Mouse (Mus musculus): ENCODE measurements around the gene Tbc1d8. TPM values are rescaled to one million over a fixed set of nuclear protein-coding genes. Genes with fewer than 3 reads are reported as not detected.

Tbc1d8 gene
- 7.8 and 8.4 TPM in 2 replicates for polyA plus RNA-seq (2016; fragmentation: Nextera tagmentation; extraction: Ambion mirVana)

DNA sequence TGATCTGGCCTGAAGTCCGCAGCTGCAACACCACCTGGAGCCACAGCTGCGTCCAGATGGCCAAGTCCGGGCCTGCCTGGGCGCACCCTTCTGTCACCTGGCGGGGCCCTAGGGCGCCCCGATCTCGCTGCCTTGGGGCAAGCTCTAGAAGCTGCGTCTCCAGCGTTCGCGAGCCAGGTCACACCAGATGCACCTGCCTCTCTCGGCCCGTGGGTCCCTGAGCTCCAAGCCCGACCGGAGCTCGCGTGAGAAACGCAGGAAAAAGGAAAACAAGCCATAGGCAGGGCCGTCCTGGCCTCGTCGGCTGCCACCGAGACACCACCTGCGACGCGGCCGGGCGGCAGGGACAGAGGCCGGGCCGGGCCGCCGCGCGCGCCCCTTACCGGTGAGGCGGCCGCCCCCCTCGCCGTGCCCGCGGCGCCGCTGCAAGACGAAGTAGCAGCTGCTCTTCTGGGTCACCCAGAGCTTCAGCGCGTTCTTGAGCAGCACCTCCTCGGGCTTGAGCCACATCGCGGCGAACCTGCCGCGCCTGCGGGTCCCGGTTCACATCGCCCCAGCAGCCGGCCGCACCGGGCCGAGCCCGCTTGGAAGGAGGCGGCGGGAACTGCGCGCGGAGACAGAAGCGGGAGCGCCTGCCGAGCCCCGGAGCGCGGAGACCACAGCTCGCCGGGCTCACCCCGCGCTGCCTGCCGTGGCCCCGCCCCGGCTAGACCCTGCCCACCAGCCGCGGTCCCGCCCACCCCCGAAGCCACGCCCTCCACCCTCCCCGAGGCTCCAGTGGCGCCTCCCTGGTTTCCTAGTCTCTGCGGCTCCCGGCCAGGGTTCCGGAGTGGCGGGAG lies at the start of gene Tbc1d8:
Gene Tbc1d8, minus strand, starts transcription at position 699 of the 839 bp plus-strand sequence.
- H3K36me3 ChIP-seq, result no peaks in the 10 kb centered on the region
- ATAC-seq (ENCODE audit: low FRiP score, low read depth), result peak; percentile 96
- H3K4me2 ChIP-seq (replicated peaks), result peak within 1 kb of the TSS; percentile 96
- peaks cover 23% of the 10 kb centered on the region for H3K27me3 ChIP-seq
- peaks cover 24% of the 10 kb centered on the region for H3K4me1 ChIP-seq
- H3K9me3 ChIP-seq, result no peaks in the 10 kb centered on the region
- H3K27ac ChIP-seq (replicated peaks), result peak within 1 kb of the TSS; percentile 66
- H3K9ac ChIP-seq (replicated peaks), result peak within 1 kb of the TSS; percentile 63
- H3K4me3 ChIP-seq, result peak within 1 kb of the TSS; percentile 55
- WGBS, result under 1% methylated on average over 88 of the region's 90 CpGs

DNA sequence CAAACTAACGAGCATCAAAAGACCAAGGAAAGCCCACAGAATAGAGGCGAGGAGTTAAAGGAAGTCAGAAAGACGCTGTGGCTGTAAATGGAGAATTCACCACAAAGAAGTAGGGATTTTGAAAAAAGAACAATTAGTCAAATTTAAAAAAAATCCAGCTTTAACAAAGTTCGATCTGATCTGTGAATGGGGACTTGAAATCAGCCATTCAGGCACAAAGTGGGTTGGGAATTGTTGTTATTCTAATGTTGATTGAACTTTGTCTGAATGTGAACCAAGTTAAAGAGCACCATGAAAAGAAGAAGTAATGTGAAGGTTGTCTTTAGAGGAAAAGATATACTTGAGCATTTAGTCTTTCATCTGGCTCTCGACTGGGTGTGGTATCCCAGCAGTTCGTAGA lies 49.8 kb upstream of the Tbc1d8 start:
- WGBS, result 60% methylated on average over 6 of the region's 6 CpGs
- H3K27me3 ChIP-seq, result no peaks in the 10 kb centered on the region
- no peak overlapping the region for H3K4me3 ChIP-seq
- no peaks in the 10 kb centered on the region for H3K9me3 ChIP-seq
- H3K9ac ChIP-seq (replicated peaks), result no peak overlapping the region
- H3K36me3 ChIP-seq, result no peaks in the 10 kb centered on the region
- ATAC-seq (ENCODE audit: low FRiP score, low read depth), result no peak
- no peak overlapping the region for H3K4me2 ChIP-seq (replicated peaks)
- H3K4me1 ChIP-seq, result no peaks in the 10 kb centered on the region
- H3K27ac ChIP-seq (replicated peaks), result no peak overlapping the region

DNA sequence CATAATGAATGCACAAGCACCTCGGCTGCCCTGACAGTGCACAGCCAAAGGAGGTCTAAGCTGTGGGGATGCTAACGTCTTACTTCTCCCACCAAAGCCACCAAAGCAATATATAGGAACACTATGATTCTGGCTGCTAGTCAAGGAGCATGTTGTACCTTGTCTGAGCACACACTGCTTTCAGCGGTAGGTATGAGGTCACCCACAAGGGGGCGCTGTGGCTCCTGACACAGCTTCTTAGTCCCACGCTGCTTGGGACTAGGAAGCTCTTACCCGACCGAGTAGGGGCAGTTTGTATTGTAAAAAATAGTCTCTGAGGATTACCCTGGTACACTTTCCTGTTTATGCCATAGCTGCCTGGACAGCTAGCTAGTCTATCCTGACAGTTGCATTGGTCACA lies 48.9 kb upstream of the Tbc1d8 start:
- 11% methylated on average over 7 of the region's 7 CpGs for WGBS
- H3K27me3 ChIP-seq, result no peaks in the 10 kb centered on the region
- no peak for ATAC-seq (ENCODE audit: low FRiP score, low read depth)
- H3K36me3 ChIP-seq, result no peaks in the 10 kb centered on the region
- no peak overlapping the region for H3K4me3 ChIP-seq
- H3K9me3 ChIP-seq, result no peaks in the 10 kb centered on the region
- no peak overlapping the region for H3K27ac ChIP-seq (replicated peaks)
- no peaks in the 10 kb centered on the region for H3K4me1 ChIP-seq
- no peak overlapping the region for H3K9ac ChIP-seq (replicated peaks)
- H3K4me2 ChIP-seq (replicated peaks), result no peak overlapping the region

DNA sequence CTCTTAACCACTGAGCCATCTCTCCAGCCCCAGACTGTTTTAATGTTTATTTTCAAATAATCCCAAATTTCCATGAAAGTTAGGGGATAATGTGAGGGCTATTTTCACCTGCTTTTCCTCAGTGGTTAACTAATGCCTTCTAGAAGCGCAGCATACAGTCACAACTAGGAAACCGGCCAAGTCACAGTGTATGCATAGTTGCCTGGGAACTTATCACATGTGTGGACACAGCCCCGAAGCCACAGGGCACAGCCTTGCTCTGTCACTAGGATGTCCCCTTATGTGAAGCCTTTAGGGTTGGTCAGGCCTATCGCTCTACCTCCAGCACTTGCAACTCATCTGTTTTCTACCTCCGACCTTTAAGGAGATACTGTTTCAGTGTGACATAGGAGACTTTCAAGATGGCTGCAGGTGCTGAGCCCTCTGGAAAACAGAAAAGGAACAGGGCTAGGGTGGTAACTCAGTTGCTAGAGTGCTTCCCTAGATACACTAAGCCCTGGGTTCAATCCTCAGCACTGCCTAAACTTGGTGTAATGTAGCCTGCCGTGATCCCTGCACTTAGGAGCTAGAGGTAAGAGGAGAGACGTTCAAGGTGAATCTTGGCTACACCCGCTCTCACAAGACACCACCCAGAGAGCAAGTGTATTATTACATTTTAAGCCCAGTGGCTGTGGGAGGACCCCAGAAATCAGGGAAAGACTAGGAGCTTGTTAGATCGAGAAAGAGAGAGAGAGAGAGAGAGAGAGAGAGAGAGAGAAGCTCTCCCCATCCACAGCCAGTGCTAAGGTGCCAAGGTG lies 48.0 kb upstream of the Tbc1d8 start:
- WGBS, result 88% methylated on average over 9 of the region's 9 CpGs
- Histone ChIP-seq H3K9me3 (no peaks in the 10 kb centered on the region), H3K27me3 (no peaks in the 10 kb centered on the region), H3K4me2 (replicated peaks) (no peak overlapping the region), H3K4me3 (no peak overlapping the region), H3K27ac (replicated peaks) (no peak overlapping the region), H3K4me1 (no peaks in the 10 kb centered on the region), H3K36me3 (no peaks in the 10 kb centered on the region), H3K9ac (replicated peaks) (no peak overlapping the region)
- ATAC-seq (ENCODE audit: low FRiP score, low read depth), result no peak

DNA sequence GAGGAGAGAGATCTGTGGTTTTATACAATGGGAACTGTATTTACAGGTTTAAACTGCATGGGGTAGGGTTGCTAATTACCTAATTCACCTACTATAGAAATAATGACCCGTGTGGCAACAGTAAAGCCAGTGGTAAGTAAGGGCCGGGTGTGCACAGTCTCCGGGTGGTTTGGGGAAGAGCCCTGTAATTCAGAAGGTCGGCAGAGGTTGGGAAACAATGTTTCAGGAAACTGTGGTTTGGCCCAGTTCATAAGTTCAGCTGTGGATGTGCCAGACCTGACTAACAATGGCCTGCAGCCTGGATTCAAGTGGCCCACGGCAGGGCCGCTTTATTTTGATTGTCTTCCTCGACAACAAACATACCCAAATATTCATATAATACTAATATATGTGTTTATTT lies 47.2 kb upstream of the Tbc1d8 start:
- 78% methylated on average over 7 of the region's 7 CpGs for WGBS
- Histone ChIP-seq H3K27ac (replicated peaks) (no peak overlapping the region), H3K4me1 (no peaks in the 10 kb centered on the region), H3K27me3 (no peaks in the 10 kb centered on the region), H3K9me3 (no peaks in the 10 kb centered on the region), H3K4me3 (no peak overlapping the region), H3K4me2 (replicated peaks) (no peak overlapping the region), H3K36me3 (no peaks in the 10 kb centered on the region), H3K9ac (replicated peaks) (no peak overlapping the region)
- ATAC-seq (ENCODE audit: low FRiP score, low read depth), result no peak

DNA sequence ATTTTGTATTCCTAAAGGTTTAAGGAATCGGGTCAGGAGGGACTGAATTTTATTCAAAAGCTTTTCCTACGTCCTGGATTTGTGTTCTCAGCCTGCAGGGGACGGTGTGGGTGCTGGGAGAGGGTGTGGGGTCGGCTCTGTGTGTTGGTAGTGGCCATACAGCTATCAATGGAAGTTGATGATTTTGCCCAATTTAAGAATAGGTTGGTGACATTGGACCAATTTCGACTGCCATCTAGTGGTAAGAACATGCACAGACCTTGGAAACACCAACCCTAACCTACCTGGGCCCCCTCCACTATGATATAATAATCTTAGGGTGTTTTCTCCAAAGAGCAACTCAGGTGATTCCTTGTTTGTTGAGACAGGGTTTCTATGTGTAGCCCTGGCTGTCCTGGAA lies 44.0 kb upstream of the Tbc1d8 start:
- Histone ChIP-seq H3K36me3 (no peaks in the 10 kb centered on the region), H3K9ac (replicated peaks) (no peak overlapping the region), H3K27ac (replicated peaks) (no peak overlapping the region), H3K9me3 (no peaks in the 10 kb centered on the region), H3K4me3 (no peak overlapping the region), H3K4me2 (replicated peaks) (no peak overlapping the region), H3K4me1 (no peaks in the 10 kb centered on the region), H3K27me3 (no peaks in the 10 kb centered on the region)
- WGBS, result 34% methylated on average over 5 of the region's 5 CpGs
- ATAC-seq (ENCODE audit: low FRiP score, low read depth), result no peak

DNA sequence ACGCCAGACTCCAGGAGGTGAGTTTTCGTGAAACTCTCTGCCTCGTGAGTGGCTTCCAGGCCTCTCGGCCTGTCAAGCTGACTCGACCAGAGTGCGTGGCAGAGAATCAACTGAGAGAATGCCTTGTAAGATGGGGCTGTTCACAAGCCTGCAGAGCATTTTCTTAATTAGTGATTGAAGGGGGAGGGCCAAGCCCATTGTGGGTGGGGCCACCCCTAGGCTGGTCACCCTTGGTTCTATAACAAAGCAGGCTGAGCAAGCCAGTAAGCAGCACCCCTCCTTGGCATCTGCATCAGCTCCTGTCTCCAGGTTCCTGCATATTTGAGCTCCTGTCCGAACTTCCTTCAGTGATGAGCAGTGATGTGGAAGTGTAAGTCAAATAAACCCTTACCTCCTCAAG lies 42.8 kb upstream of the Tbc1d8 start:
- Histone ChIP-seq H3K9me3 (no peaks in the 10 kb centered on the region), H3K4me3 (no peak overlapping the region), H3K27ac (replicated peaks) (no peak overlapping the region), H3K9ac (replicated peaks) (no peak overlapping the region), H3K4me1 (no peaks in the 10 kb centered on the region), H3K4me2 (replicated peaks) (no peak overlapping the region), H3K36me3 (no peaks in the 10 kb centered on the region), H3K27me3 (no peaks in the 10 kb centered on the region)
- ATAC-seq (ENCODE audit: low FRiP score, low read depth), result no peak
- 91% methylated on average over 7 of the region's 7 CpGs for WGBS

DNA sequence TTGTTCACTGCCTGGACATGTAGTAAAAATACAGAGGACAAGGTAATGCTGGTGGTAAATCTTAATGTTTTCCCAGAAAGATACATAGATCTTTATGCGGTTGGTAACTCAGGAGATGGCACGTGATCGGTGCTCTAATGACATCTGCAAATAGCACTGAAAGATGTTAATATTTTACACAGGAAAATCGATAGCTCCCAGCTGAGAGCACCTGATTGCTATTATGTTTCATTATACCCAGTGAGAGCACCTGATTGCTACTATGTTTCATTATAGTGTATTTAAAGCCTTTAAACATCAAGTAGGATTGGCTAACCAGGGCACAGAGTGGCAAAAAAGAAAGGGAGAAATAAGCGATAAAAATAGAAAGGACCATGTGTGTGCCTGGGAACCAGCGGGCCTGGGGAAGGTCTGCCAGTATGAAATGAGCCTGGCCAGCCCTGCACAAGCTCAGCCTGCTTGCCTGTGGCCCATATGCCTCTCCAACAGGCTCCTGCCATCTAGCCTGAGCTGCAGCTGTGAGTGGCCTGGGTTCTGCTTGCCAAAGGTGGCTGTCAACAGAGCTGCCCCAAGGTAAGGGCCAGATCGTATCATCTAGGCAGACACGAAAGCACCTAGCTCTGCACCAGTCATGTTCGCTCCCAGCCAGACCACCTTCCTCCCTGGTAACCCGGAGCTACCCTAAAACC lies 36.9 kb upstream of the Tbc1d8 start:
- 85% methylated on average over 10 of the region's 10 CpGs for WGBS
- Histone ChIP-seq H3K27me3 (no peaks in the 10 kb centered on the region), H3K9ac (replicated peaks) (no peak overlapping the region), H3K36me3 (no peaks in the 10 kb centered on the region), H3K4me1 (no peaks in the 10 kb centered on the region), H3K9me3 (no peaks in the 10 kb centered on the region), H3K27ac (replicated peaks) (no peak overlapping the region), H3K4me3 (no peak overlapping the region), H3K4me2 (replicated peaks) (no peak overlapping the region)
- no peak for ATAC-seq (ENCODE audit: low FRiP score, low read depth)

DNA sequence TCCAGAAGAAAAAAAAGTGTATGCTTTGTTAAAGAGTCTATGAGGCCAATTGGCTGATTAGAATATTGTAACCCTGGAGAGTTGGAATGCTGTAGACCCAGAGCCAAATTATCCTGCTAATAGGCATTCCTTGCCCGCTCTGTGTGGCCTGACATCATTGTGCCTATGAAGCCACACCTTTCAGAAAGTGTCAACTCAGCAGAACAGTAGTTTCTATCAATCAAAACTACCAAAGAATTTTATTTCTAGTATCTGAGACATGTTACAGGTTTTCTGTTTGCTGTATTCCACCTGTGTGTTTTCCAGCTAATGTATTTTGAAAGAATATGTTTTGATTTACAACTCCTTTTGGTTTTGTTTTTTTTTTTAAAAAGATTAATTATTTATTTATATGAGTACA lies 33.6 kb upstream of the Tbc1d8 start:
- no peak overlapping the region for H3K4me2 ChIP-seq (replicated peaks)
- H3K4me3 ChIP-seq, result no peak overlapping the region
- H3K4me1 ChIP-seq, result no peaks in the 10 kb centered on the region
- 90% methylated on average over 1 of the region's 1 CpGs for WGBS
- H3K9ac ChIP-seq (replicated peaks), result no peak overlapping the region
- no peaks in the 10 kb centered on the region for H3K9me3 ChIP-seq
- no peak overlapping the region for H3K27ac ChIP-seq (replicated peaks)
- no peaks in the 10 kb centered on the region for H3K36me3 ChIP-seq
- no peaks in the 10 kb centered on the region for H3K27me3 ChIP-seq
- ATAC-seq (ENCODE audit: low FRiP score, low read depth), result no peak

DNA sequence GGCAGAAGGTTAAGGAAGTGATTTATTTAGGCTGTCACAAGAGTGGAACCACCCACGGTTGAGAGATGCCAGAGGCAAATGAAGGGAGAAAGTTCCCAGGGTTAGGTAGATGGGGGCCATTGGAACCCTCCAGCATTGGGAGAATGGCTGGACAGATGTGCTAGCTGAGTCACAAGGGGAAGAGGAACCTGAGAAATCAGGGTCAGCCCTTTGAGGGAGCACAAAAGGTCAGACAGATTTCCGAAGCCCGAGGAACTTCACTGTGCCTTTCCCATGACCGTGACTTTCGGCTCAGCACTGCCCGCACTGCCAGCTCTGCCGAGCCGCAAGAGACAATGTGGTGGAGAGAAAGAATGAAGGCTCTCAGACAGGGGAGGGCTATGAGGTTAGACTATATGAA lies 33.2 kb upstream of the Tbc1d8 start:
- H3K36me3 ChIP-seq, result no peaks in the 10 kb centered on the region
- H3K4me3 ChIP-seq, result no peak overlapping the region
- H3K4me1 ChIP-seq, result no peaks in the 10 kb centered on the region; the same call in 1 of the 2 replicates
- H3K27ac ChIP-seq (replicated peaks), result no peak overlapping the region
- H3K4me2 ChIP-seq (replicated peaks), result no peak overlapping the region
- no peak for ATAC-seq (ENCODE audit: low FRiP score, low read depth)
- WGBS, result 88% methylated on average over 8 of the region's 8 CpGs
- H3K9me3 ChIP-seq, result no peaks in the 10 kb centered on the region
- no peak overlapping the region for H3K9ac ChIP-seq (replicated peaks)
- H3K27me3 ChIP-seq, result no peaks in the 10 kb centered on the region

DNA sequence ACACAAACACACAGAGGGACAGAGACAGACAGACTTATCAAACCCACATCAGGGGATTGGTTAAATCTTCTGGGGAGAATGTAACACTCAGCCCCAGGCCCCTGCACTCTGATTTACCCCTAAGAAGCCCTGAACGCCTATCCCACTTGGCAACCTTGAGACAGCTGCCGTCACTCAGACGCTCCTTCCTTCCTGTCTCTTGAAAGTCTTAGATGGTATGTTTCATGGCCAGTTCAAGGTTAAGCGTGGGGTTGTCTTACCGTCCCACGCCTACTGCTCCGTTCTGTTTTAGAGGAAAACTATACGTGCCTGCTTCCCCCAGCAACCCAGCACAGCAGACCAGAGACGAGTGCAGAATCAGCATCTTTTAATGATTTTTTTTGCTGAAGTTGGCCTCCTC lies 27.0 kb upstream of the Tbc1d8 start:
- no peaks in the 10 kb centered on the region for H3K36me3 ChIP-seq
- 83% methylated on average over 9 of the region's 9 CpGs for WGBS
- H3K4me1 ChIP-seq, result no peaks in the 10 kb centered on the region; the same call in 1 of the 2 replicates
- ATAC-seq (ENCODE audit: low FRiP score, low read depth), result no peak
- no peaks in the 10 kb centered on the region for H3K27me3 ChIP-seq
- H3K9me3 ChIP-seq, result no peaks in the 10 kb centered on the region
- H3K27ac ChIP-seq (replicated peaks), result no peak overlapping the region
- no peak overlapping the region for H3K4me2 ChIP-seq (replicated peaks)
- no peak overlapping the region for H3K9ac ChIP-seq (replicated peaks)
- H3K4me3 ChIP-seq, result no peak overlapping the region

DNA sequence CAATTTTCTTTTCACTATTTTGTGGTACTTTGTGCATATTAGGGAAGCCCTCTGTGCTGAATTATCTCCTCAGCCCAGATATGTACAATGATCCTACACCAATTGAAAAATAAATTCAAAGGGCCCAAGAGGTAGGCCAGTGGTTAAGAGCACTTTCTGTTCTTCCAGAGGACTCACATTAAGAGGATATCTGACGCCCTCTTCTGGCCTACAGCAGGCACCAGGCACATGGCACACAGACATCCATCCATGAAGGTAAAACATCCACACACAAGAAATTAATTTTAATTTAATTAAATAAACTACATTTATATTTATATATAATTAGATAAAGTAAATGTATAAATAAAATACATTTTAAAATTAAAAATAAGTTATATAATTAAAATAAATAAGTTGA lies 25.7 kb upstream of the Tbc1d8 start:
- H3K4me3 ChIP-seq, result no peak overlapping the region
- H3K36me3 ChIP-seq, result no peaks in the 10 kb centered on the region
- 21% methylated on average over 1 of the region's 1 CpGs for WGBS
- no peak overlapping the region for H3K27ac ChIP-seq (replicated peaks)
- ATAC-seq (ENCODE audit: low FRiP score, low read depth), result no peak
- no peak overlapping the region for H3K9ac ChIP-seq (replicated peaks)
- H3K4me2 ChIP-seq (replicated peaks), result no peak overlapping the region
- no peaks in the 10 kb centered on the region for H3K9me3 ChIP-seq
- H3K27me3 ChIP-seq, result 0 out of 2 replicates have a peak, but pooled peaks cover 4% of the 10 kb centered on the region
- H3K4me1 ChIP-seq, result no peaks in the 10 kb centered on the region; the same call in 1 of the 2 replicates

Data from midbrain, embryonic 12.5 days (tissue).